In the genomic region with DNA sequence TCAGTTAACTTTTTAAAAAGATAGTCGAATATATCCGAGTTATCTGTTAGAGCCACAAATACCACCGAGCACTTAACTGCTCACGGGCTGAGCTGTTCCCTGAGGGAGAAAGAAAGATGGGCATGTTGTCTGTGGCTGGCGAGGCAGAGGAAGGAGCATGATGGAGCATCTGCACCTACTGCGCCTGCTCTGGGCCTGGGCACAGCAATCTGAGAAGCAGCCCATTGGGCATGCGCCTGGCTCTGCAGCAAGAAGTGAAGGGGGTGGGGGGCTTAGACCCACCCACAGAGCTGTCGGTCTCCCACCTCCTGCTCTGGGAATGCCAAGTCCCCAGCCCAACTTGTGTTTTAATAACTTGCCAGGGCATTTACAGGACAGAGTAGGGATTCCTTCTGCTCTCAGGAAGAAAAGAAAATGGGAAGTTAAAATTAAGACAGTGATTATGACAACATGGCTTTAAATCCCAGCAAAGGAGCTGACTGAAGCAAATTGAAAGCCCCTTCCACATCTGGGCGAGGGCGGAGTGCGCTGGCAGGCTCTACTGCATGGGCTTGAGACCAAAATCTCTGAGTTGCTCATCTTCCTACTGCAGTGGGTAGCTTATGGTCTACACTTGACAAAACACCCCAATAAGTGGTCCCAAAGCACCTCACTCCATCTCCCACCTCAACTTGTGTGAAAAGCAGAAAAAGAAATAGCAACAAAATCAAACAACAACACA, we compare ENCODE assay signal across 24 mouse cellular contexts. TPM values are rescaled to one million over a fixed set of nuclear protein-coding genes. Genes with fewer than 3 reads are reported as not detected.
A peak's percentile ranks its signal among the peaks of the same experiment; 100 is the strongest.
DNase-seq lines count a peak whose midpoint lies in the region; TF ChIP-seq lines count a peak whose summit lies in the region.
"Had no signal": no experiment of that assay in that cellular context is flagged by ENCODE, and none has a peak within 500 bp of the region (broad histone marks: within the 10 kb centered on the region; RNA-seq: fewer than 3 reads in every experiment).

No protein-coding gene starts in this region.

- no peak overlapping the region for H3K4me3 ChIP-seq in small intestine, adult 2 months (ENCODE audit: low read depth, low read length)
- H3K4me3 ChIP-seq: heart, embryonic 10.5 days; intestine, embryonic 15.5 days; left cerebral cortex, adult 2 months; limb, embryonic 10.5 days; liver, embryonic 15.5 days; lung, embryonic 15.5 days; midbrain, embryonic 10.5 days; myocyte had no signal

- peak overlapping the region; percentile 23; the same call in 1 of the 2 replicates for H3K27ac ChIP-seq in small intestine, adult 2 months (ENCODE audit: insufficient read depth, low read depth, low read length)
- H3K27ac ChIP-seq: heart, embryonic 10.5 days; intestine, embryonic 15.5 days; left cerebral cortex, adult 2 months; limb, embryonic 10.5 days; liver, embryonic 15.5 days; lung, embryonic 15.5 days; midbrain, embryonic 10.5 days; stomach, postnatal 0 days had no signal

- no peak for TF ChIP-seq POLR2A in small intestine, adult 2 months (IDR thresholded peaks at IDR 0.05; ENCODE audit: low read depth, low read length)

- no peaks in the 10 kb centered on the region for H3K27me3 ChIP-seq in small intestine, adult 2 months (ENCODE audit: control insufficient read depth, insufficient read depth, low read length)
- H3K27me3 ChIP-seq: intestine, embryonic 15.5 days; liver, embryonic 15.5 days; lung, embryonic 15.5 days had no signal

- 66% methylated on average over 11 of the region's 11 CpGs for WGBS in small intestine, adult 2 months

- TF ChIP-seq CTCF in small intestine, adult 2 months (IDR thresholded peaks at IDR 0.05; ENCODE audit: extremely low read depth, insufficient read length, insufficient replicate concordance, low read depth, low read length), result no peak

- H3K36me3 ChIP-seq in small intestine, adult 2 months (ENCODE audit: control insufficient read depth, insufficient read depth, low read length), result no peaks in the 10 kb centered on the region
- H3K36me3 ChIP-seq: heart, embryonic 10.5 days; intestine, embryonic 15.5 days; limb, embryonic 10.5 days; liver, embryonic 15.5 days; lung, embryonic 15.5 days; midbrain, embryonic 10.5 days had no signal

- peaks cover 13% of the 10 kb centered on the region for H3K4me1 ChIP-seq in small intestine, adult 2 months (ENCODE audit: control insufficient read depth, insufficient read depth, insufficient read length, low read length)
- H3K4me1 ChIP-seq: heart, embryonic 10.5 days; liver, embryonic 15.5 days; lung, embryonic 15.5 days; midbrain, embryonic 10.5 days had no signal

- peak; percentile 18 for DNase-seq in gastrocnemius, adult 18-20 months (ENCODE audit: low spot score)
- DNase-seq in gastrocnemius, postnatal 4 days (ENCODE audit: low spot score in 2 of 2), result no peak
- peak; percentile 22 for DNase-seq in urinary bladder, postnatal 14 days (ENCODE audit: low spot score)
- no peak for DNase-seq in urinary bladder, postnatal 4 days (ENCODE audit: low spot score in 2 of 2)
- DNase-seq in gastrocnemius, postnatal 10 days, result peak; percentile 25
- DNase-seq in thymus, adult 18-20 months, result no peak
- DNase-seq in lung, postnatal 14 days, result no peak
- DNase-seq: adrenal gland, postnatal 10 days; cerebellum, adult 9-10 months; embryo, embryonic 11 days; kidney, adult 8-10 months; kidney, postnatal 10 days; liver; lung, postnatal 4 days had no signal

RNA-seq across cellular contexts. Expression of gene Armc2, which starts 50.2 kb away (rescaled TPM):
- under 1 TPM; 0.50 to 0.57 TPM for total RNA-seq in gastrocnemius, adult 18-20 months (2021)
- total RNA-seq in gastrocnemius, postnatal 4 days (2021), result 1 to 10 TPM; 1.6 to 2.3 TPM
- under 1 TPM; 0.38 to 0.52 TPM for total RNA-seq in gastrocnemius, postnatal 10 days (2021)
- polyA plus RNA-seq in small intestine, adult 2 months (2012; rRNA removed), result 0.32 and 0.60 TPM in 2 replicates

Comparison
In these comparisons a context has a peak if more than half of its experiments do, and no peak if none do; other contexts are left out.
1. DNase-seq: peak in gastrocnemius, adult 18-20 months (single experiment), urinary bladder, postnatal 14 days (single experiment) and gastrocnemius, postnatal 10 days (single experiment); none in gastrocnemius, postnatal 4 days (0 of 2), urinary bladder, postnatal 4 days (0 of 2), thymus, adult 18-20 months (0 of 2) and lung, postnatal 14 days (single experiment).